Mouse (Mus musculus) small intestine, adult 2 months (tissue): ENCODE data around the gene Ppp2r5b.

ENCODE experiments used
- CTCF ChIP-seq: fragments of 200-500 bp; IDR thresholded peaks from 2 replicates; pipeline ENCODE4 v1.5.1; 2012; ENCODE audit warnings: low read depth, mild to moderate bottlenecking, control low read depth, inconsistent platforms, low read length, moderate library complexity, mixed read lengths; ENCODE audit not compliant: insufficient replicate concordance, insufficient read length; ENCODE audit errors: extremely low read depth
- POLR2A ChIP-seq: fragments of 200-500 bp; IDR thresholded peaks from 2 replicates; pipeline ENCODE4 v1.6.1; 2012; ENCODE audit warnings: low read depth, mild to moderate bottlenecking, control low read depth, inconsistent platforms, low read length, moderate library complexity

GRCm38 (mm10) chr19:6230411-6230810 lies 5.3 kb downstream of the Ppp2r5b start:
- no peak for TF ChIP-seq CTCF
- TF ChIP-seq POLR2A, result no peak
